Mouse (Mus musculus) forebrain, embryonic 12.5 days (tissue): ENCODE results near the gene Derl2. TPM values are rescaled to one million over a fixed set of nuclear protein-coding genes. Genes with fewer than 3 reads are reported as not detected.
A peak's percentile ranks its signal among the peaks of the same experiment; 100 is the strongest.

Experiments used
- ATAC-seq: fragments of 200-750 bp; cut with Nextera tagmentation; 2 replicates; pipeline ENCODE4 v1.8.0; 2017; ENCODE audit warnings: moderate TSS enrichment; ENCODE audit not compliant: low FRiP score
- H3K27ac ChIP-seq: fragments of 300-500 bp; sonication (generic); 2 replicates; pipeline ENCODE4 v1.5.1; 2016; ENCODE audit warnings: mild to moderate bottlenecking
- H3K27me3 ChIP-seq: fragments of 300-500 bp; sonication (generic); 2 replicates; pipeline ENCODE4 v1.6.1; 2016; ENCODE audit warnings: mild to moderate bottlenecking
- H3K36me3 ChIP-seq: fragments of 300-500 bp; sonication (generic); replicated peaks from 2 replicates; pipeline ENCODE4 v1.6.1; 2016; ENCODE audit warnings: mild to moderate bottlenecking
- H3K4me1 ChIP-seq: fragments of 300-500 bp; sonication (generic); 2 replicates; pipeline ENCODE4 v1.6.1; 2016
- H3K4me2 ChIP-seq: fragments of 300-500 bp; sonication (generic); 2 replicates; pipeline ENCODE4 v1.6.1; 2016; ENCODE audit warnings: mild to moderate bottlenecking, moderate library complexity
- H3K4me3 ChIP-seq: fragments of 300-500 bp; sonication (generic); replicated peaks from 2 replicates; pipeline ENCODE4 v1.5.1; 2016; ENCODE audit warnings: mild to moderate bottlenecking
- H3K9ac ChIP-seq: fragments of 300-500 bp; sonication (generic); 2 replicates; pipeline ENCODE4 v1.6.1; 2016; ENCODE audit warnings: mild to moderate bottlenecking
- H3K9me3 ChIP-seq: fragments of 300-500 bp; sonication (generic); 2 replicates; pipeline ENCODE4 v1.6.1; 2016
- WGBS: fragments of 180-500 bp; shearing (Covaris S2); methylation state at CpG from one replicate; pipeline ENCODE4 v1.1.7; 2016; 5-methylcytosine and 5-hydroxymethylcytosine counted together
- polyA plus RNA-seq: library from polyadenylated mRNA; unstranded; fragments of >200 nt; fragmentation: Nextera tagmentation; extraction: Ambion mirVana; gene quantifications from 2 replicates; pipeline ENCODE4 v1.2.1, GENCODE M21; 2016

Gene Derl2
- polyA plus RNA-seq, 1 experiment from 2014 or later, result 43.5 TPM

DNA sequence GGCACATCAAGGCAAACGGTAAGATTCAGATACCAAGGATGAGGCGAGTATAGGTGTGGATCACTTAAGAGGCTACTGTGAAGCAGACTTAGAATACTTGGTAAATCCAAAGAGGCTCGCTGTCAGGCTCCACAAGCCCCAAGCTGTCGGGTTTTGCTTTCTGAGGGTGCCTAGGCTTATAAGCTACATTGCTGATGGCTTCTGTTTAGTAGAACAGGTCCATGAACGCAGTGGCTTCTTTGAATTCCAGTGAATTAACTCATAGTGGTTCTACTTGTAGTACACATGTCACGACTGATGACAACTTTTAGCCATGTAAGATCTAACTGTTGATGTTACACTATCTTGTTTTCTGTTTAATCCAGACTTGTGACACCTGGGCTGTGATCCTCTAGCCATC lies 42.3 kb downstream of the Derl2 start:
- 88% methylated on average over 6 of the region's 6 CpGs for WGBS
- no peak for ATAC-seq
- H3K27ac ChIP-seq, result no peak overlapping the region

DNA sequence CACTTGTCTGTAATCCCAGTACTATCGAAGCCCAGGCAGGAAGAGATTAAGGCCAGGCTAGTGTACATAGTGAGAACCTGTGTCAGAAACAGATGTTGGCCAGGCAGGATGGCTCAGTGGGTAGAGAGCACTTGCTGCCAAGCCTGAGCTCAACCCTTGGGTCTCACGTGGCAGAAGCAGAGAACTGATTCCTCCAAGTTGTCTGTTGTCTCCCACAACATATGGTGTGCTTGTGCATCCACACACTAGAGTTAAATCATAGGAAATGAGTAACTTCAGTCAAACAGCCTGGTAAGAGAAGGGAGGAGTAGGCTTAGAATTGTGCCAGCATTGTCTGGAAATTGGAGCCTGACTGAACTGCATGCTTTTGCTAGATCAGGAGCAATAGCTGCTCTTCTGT lies 44.4 kb downstream of the Derl2 start:
- no peak for ATAC-seq
- no peaks in the 10 kb centered on the region for H3K9me3 ChIP-seq
- no peak overlapping the region for H3K4me3 ChIP-seq
- no peak overlapping the region for H3K9ac ChIP-seq
- H3K27ac ChIP-seq, result no peak overlapping the region
- WGBS, result 72% methylated on average over 2 of the region's 2 CpGs
- peaks cover 5% of the 10 kb centered on the region for H3K4me1 ChIP-seq
- H3K4me2 ChIP-seq, result no peak overlapping the region
- H3K36me3 ChIP-seq, result peaks cover 76% of the 10 kb centered on the region
- H3K27me3 ChIP-seq, result no peaks in the 10 kb centered on the region

More for the DNA sequence above, 42.3 kb downstream of the Derl2 start:
- peaks cover 84% of the 10 kb centered on the region for H3K36me3 ChIP-seq
- H3K4me1 ChIP-seq, result peaks cover 14% of the 10 kb centered on the region
- H3K9me3 ChIP-seq, result no peaks in the 10 kb centered on the region
- no peak overlapping the region for H3K4me2 ChIP-seq
- H3K9ac ChIP-seq, result no peak overlapping the region
- no peak overlapping the region for H3K4me3 ChIP-seq
- H3K27me3 ChIP-seq, result no peaks in the 10 kb centered on the region

DNA sequence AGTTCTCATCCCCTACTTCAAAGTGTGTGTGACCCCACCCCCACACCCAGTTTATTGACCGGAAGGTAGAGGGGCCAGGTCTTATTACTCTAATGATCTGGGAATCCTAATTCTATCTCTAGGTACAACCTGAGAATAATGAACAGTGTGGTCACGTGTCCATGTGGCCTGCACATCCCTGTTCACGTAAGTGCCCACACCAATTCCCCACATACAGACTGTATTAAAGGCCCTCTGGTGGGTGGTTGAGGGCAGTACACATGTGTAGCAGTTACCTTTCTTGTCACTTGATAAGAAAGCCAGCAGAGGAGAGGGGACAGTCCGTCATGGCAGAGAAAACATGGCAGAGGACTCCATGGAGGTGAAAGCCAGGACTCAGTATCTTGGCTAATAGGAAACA lies 45.7 kb downstream of the Derl2 start:
- Histone ChIP-seq H3K4me2 (no peak overlapping the region), H3K36me3 (peaks cover 64% of the 10 kb centered on the region), H3K27me3 (no peaks in the 10 kb centered on the region), H3K9me3 (no peaks in the 10 kb centered on the region), H3K4me1 (peaks cover 9% of the 10 kb centered on the region), H3K9ac (no peak overlapping the region), H3K27ac (no peak overlapping the region), H3K4me3 (no peak overlapping the region)
- WGBS, result 74% methylated on average over 4 of the region's 4 CpGs
- no peak for ATAC-seq

DNA sequence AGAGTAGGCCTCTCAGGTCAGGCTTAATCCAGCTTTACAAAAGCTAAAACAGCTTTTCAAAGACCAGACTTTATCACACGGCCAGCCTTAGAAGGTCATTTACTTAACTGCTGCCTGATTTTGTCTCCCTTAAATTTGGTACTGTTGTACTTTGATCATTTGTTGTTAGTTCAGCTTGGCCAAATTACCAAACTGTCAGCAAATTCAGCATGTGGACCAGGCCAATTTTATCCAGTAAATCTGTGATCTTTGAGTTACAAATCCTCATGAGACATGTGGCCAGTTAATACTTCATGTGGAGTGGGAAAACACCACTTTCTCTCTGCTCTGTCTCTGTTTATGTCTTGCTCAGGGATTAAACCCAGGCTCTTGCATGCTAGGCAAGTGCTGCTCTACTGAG lies 47.1 kb downstream of the Derl2 start:
- ATAC-seq, result no peak
- H3K4me2 ChIP-seq, result no peak overlapping the region
- H3K27ac ChIP-seq, result no peak overlapping the region
- no peaks in the 10 kb centered on the region for H3K9me3 ChIP-seq
- 55% methylated on average over 1 of the region's 1 CpGs for WGBS
- H3K27me3 ChIP-seq, result no peaks in the 10 kb centered on the region
- H3K4me3 ChIP-seq, result no peak overlapping the region
- no peak overlapping the region for H3K9ac ChIP-seq
- H3K36me3 ChIP-seq, result peaks cover 50% of the 10 kb centered on the region
- H3K4me1 ChIP-seq, result peaks cover 19% of the 10 kb centered on the region

DNA sequence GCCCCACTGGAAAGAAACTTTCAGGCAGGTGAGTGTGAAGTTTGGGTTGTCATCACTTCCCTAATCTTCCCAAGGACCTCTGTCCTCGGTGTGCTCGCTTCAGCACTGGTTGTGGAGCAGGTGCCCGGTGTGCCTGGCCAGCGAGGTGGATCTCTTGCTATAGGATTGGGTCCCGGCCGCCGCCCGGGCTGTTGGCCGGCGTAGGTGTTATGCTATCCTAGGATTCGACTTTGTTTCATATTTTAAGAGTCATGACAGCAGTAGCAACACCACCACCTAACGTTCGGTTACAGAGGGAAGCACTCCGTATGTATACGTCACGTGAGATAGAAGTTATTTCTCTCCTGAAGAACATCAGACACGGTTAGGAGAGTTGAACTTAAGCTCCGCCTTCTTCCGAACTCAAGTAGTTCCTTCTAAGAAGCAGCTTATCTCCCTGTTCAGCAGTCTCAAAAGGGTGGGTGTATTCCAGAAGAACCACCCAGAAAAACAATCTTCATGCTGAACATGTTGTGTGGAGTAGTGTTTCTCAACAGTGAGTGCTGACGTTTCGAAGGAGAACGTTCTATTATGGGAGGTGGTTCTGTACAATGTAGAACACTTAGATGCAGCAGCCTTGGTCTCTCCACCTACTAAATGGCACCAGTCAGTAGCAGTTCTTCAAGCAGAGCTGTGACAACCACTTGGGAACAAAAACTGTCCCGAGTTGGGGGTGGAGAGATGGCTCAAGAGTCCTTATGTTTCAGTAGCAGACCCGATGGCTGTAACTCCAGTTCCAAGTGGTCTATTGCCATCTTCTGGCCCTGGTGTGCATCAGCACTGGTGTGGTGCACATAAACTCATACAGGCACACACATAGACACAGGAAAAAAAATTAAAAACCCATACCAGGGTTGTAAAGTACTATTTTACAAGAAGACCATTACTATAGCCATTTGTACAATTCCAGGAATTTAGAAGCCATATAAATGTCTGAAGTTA lies 48.8 kb downstream of the Derl2 start:
- H3K36me3 ChIP-seq, result peaks cover 42% of the 10 kb centered on the region
- H3K4me1 ChIP-seq, result peaks cover 22% of the 10 kb centered on the region
- WGBS, result 17% methylated on average over 24 of the region's 24 CpGs
- H3K27ac ChIP-seq, result peak overlapping the region; percentile 94
- no peaks in the 10 kb centered on the region for H3K9me3 ChIP-seq
- H3K4me2 ChIP-seq, result peak overlapping the region; percentile 63
- H3K4me3 ChIP-seq, result peak overlapping the region; percentile 88
- peak overlapping the region; percentile 71 for H3K9ac ChIP-seq
- ATAC-seq, result peak; percentile 48; the same call in 1 of the 2 replicates
- no peaks in the 10 kb centered on the region for H3K27me3 ChIP-seq

DNA sequence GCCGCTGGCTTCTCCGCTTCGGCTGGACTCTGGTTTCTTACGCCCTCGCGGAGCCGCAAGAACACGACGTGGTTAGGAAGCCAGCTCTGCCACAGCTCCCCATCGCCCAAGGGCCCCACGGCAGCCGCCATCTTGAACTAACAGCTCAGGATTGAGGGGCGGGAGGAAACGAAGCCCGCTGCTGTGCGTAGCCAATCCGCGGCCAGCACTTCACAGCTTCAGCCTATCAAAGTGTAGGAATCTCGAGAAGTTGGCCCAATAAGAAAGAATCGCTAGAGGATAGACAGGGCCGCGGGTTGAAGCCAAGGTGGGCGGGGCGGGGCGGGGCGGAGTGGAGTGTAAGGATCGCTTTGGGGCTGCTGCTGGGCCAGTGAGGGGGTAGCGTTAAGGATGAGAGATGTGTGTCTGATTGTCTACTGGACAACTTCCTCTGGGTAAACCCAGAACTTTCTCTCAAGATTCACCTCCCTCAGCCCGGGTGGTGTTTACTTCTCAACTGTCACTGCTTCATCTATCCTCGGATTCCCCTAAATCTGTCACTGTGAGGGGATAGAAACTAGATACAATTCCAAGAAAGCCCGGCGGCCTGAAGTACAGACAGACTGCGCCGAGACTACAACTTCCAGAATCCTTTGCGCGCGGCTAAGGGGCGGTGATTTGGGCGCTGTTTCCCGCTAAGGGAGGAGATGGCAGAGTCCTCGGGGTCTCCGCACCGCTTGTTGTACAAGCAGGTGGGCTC lies 49.7 kb downstream of the Derl2 start, which contains the start of the genes Nup88 and Rpain:
Gene Nup88, minus strand, starts transcription at position 153 of the 739 bp plus-strand sequence.
Gene Rpain, plus strand, starts transcription at position 393 of the 739 bp plus-strand sequence.
- Histone ChIP-seq H3K9ac (peak within 1 kb of the TSS; percentile 87), H3K36me3 (peaks cover 42% of the 10 kb centered on the region), H3K4me3 (peak within 1 kb of the TSS; percentile 88), H3K4me2 (peak within 1 kb of the TSS; percentile 75), H3K9me3 (no peaks in the 10 kb centered on the region), H3K4me1 (peaks cover 22% of the 10 kb centered on the region), H3K27me3 (no peaks in the 10 kb centered on the region), H3K27ac (peak within 1 kb of the TSS; percentile 94)
- peak; percentile 98 for ATAC-seq
- WGBS, result under 1% methylated on average over 43 of the region's 43 CpGs

DNA sequence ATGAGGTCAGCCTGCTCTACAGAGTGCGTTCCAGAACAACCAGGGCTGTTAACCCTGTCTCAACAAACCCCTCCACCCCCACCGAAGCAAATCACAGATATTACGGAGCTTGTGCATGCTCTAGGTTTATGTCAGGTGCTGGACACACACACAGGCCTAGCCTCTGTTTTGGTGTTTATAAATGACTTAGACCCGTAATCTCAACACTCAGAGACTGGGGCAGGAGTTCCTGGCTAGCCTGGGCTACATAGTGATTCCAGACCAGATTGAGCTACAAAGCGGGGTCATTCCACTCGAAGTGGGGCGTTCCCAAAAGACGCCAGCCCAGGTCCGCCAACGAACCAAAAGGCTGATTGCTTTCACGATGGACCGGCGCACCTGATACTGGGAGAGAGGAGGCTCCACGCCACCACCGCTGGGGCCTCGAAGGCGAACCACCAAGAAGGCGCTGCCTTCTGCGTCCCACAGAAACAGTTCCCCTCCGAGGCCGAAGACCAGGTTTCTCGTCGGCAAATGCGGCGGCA lies 50.3 kb downstream of the Derl2 start:
- ATAC-seq, result peak; percentile 22; the same call in 1 of the 2 replicates
- Histone ChIP-seq H3K27ac (peak overlapping the region; percentile 89), H3K27me3 (no peaks in the 10 kb centered on the region), H3K36me3 (peaks cover 42% of the 10 kb centered on the region), H3K4me1 (peaks cover 22% of the 10 kb centered on the region), H3K9me3 (no peaks in the 10 kb centered on the region), H3K4me3 (peak overlapping the region; percentile 88), H3K9ac (peak overlapping the region; percentile 87), H3K4me2 (peak overlapping the region; percentile 75)
- WGBS, result under 1% methylated on average over 25 of the region's 25 CpGs

DNA sequence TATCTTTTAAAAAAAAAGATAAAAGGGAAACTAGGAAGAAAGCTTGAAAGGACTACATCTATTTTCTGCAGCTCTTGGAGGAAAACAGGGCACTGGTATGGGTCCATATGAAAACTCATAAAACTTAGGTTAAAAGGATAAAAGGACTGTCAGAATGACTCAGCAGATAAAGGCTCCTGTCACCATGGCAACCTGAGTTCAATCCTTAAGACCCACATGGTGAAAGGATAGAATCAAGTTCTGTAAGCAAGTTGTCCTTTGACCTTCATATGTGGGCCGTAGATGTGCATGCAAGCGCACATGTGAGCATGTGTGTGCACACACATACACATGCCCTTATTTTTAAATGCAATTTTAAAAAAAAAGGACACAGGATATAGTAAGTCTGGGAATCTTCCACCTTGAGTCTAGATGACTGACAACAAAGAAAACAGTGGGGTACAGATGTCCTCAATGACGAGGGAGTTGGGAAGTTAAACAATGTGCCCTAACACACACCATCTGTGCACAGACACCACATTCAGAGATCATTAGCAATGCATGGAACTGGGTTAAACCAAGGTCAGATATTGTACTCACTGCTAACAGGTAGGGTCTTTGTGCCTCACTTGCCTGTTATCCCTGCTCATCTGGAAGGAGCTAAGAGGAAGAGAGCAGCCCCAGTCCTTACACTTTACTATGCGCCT lies 55.3 kb downstream of the Derl2 start:
- Histone ChIP-seq H3K9ac (no peak overlapping the region), H3K4me2 (no peak overlapping the region), H3K4me1 (peaks cover 16% of the 10 kb centered on the region), H3K27ac (no peak overlapping the region), H3K36me3 (peaks cover 72% of the 10 kb centered on the region), H3K9me3 (no peaks in the 10 kb centered on the region), H3K27me3 (no peaks in the 10 kb centered on the region), H3K4me3 (no peak overlapping the region)
- WGBS, result 78% methylated on average over 4 of the region's 4 CpGs
- ATAC-seq, result no peak

DNA sequence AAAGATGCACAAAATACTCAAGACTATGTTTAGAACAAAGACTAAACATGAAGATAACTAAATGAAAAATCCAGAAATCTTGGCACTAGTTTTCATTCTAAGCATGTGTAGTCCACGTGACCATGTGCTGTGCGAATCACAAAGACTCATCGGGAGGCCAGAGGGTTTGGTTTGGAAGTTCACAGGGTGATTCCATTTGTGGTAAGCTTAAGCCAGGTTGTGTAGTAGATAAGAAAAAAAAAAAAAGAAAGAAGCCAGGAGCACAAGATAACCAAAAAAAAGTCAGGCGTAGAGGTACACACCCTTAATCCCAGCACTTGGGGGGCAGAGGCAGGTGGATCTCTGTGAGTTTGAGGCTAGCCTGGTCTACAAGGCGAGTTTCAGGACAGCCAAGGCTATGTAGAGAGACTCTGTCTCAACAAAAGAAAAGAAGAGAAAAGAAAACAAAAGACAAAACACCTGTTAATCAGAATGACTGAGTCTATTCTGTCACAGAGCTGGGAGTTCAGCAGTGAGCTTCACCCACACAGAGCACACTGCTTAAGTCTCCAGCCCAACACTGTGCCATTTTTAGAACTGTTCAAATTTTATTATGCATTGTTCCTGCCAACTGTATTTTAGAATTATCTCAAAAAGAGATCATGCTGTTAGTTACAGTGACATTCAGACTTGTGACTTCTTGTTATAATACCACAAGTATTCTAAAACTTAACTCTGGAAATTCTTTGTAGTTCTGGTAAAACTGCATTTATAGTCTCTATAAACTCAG lies 58.7 kb downstream of the Derl2 start:
- no peaks in the 10 kb centered on the region for H3K9me3 ChIP-seq
- H3K27ac ChIP-seq, result no peak overlapping the region
- H3K4me1 ChIP-seq, result no peaks in the 10 kb centered on the region
- no peak overlapping the region for H3K4me3 ChIP-seq
- 93% methylated on average over 5 of the region's 5 CpGs for WGBS
- ATAC-seq, result no peak
- H3K36me3 ChIP-seq, result peaks cover 95% of the 10 kb centered on the region
- H3K9ac ChIP-seq, result no peak overlapping the region
- no peaks in the 10 kb centered on the region for H3K27me3 ChIP-seq
- H3K4me2 ChIP-seq, result no peak overlapping the region
